Mouse (Mus musculus) ES-Bruce4 (cell line): ENCODE results near the gene Rassf8.

ENCODE experiments used
- CTCF ChIP-seq: IDR thresholded peaks from one replicate; pipeline ENCODE4 v1.8.1; 2011; ENCODE audit warnings: low read depth, low read length
- EP300 ChIP-seq: IDR thresholded peaks from 2 replicates; pipeline ENCODE4 v1.6.1; 2011; ENCODE audit warnings: low read depth, low read length; ENCODE audit not compliant: insufficient read depth
- POLR2A ChIP-seq: IDR thresholded peaks from one replicate; pipeline ENCODE4 v1.8.1; 2011; ENCODE audit warnings: low read length; ENCODE audit not compliant: insufficient read depth

DNA sequence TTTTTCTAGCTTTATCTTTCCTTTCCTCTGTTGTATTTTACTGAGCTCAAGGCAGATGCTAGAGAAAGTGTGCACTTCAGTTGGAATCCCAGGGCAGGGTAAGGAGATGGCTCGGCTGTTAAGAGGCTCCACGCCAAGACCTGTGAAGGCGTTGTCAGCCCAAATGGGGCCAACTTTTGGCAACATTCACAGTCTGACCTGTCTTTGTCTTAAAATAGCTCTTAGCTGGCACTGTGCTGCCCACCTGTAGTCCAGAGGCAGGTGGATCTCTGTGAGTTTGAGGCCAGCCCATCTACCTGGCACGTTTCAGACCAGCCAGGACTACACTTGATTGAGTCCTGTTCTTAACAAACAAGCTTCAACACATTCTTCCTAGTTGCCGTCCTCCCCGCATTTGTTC, 7.9 kb downstream of the Rassf8 start:
- TF ChIP-seq CTCF (no peak), POLR2A (no peak), EP300 (no peak)
